21 mouse cellular contexts compared by ENCODE assay signal in the genomic region with DNA sequence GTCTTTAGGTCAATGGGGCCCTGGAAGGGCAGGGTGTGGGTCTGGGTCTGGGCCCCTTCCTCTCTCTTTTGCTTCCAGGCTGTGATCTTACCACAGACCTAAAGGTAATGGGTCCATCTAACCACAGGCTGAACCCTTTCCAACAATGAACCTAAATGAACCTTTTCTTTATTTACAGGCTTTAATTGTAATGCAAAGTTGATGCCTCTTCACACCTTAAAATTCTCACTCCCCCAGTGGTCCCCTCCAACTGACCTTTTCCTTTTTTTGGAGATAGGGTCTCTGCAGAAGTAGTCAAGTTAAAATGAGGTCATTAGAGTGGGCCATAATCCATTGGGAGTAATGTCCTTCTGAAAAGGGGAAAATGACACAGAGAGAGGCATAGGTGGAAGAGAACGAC.
DNase-seq lines count a peak whose midpoint lies in the region; ATAC-seq lines count a peak whose summit lies in the region.
"Had no signal": no experiment of that assay in that cellular context is flagged by ENCODE, and none has a peak within 500 bp of the region (broad histone marks: within the 10 kb centered on the region; RNA-seq: fewer than 3 reads in every experiment).

No protein-coding gene starts in this region.

- H3K36me3 ChIP-seq in neural tube, embryonic 15.5 days, result peaks cover 54% of the 10 kb centered on the region
- H3K36me3 ChIP-seq: G1E had no signal

- H3K4me2 ChIP-seq in neural tube, embryonic 15.5 days, result no peak overlapping the region

- no peak overlapping the region for H3K9ac ChIP-seq in neural tube, embryonic 15.5 days (replicated peaks)

- DNase-seq in ES-CJ7 (ENCODE audit: low read depth, low spot score) (peak; percentile 38), R1 (ENCODE audit: low read depth, low spot score) (peak; percentile 34)
- no peak for DNase-seq in right cerebral cortex, postnatal 25 days
- DNase-seq: adrenal gland, adult 2 months; adrenal gland, adult 8-10 months; adrenal gland, postnatal 10 days; adrenal gland, postnatal 14 days; adrenal gland, postnatal 25 days; adrenal gland, postnatal 36 days; B cell, adult 2 months; cerebellum, adult 11 months; cerebellum, adult 11-12 months; cerebellum, adult 18-20 months; cerebellum, adult 2 months; cerebellum, adult 8-10 months had no signal

- H3K27me3 ChIP-seq in neural tube, embryonic 15.5 days (replicated peaks), result no peaks in the 10 kb centered on the region
- H3K27me3 ChIP-seq: CH12.LX, Patski had no signal

- H3K27ac ChIP-seq in neural tube, embryonic 15.5 days (replicated peaks), result no peak overlapping the region

- H3K9me3 ChIP-seq in neural tube, embryonic 15.5 days (replicated peaks), result no peaks in the 10 kb centered on the region
- H3K9me3 ChIP-seq: G1E had no signal

- no peak for ATAC-seq in neural tube, embryonic 15.5 days (ENCODE audit: low FRiP score)
- ATAC-seq: activated CD4-positive, CD25-positive, alpha-beta regulatory T cell, adult 4 months; CD4-positive, CD25-positive, alpha-beta regulatory T cell, adult 4 months; Patski had no signal

- no peak overlapping the region for H3K4me3 ChIP-seq in neural tube, embryonic 15.5 days (replicated peaks)

- H3K4me1 ChIP-seq in neural tube, embryonic 15.5 days, result no peaks in the 10 kb centered on the region

- WGBS in neural tube, embryonic 15.5 days, result 53% methylated on average over 1 of the region's 1 CpGs
